Mouse (Mus musculus) midbrain, postnatal 0 days (tissue): Measurements from ENCODE around the gene Ldhd. TPM values are rescaled to one million over a fixed set of nuclear protein-coding genes. Genes with fewer than 3 reads are reported as not detected.

ENCODE experiments used
- ATAC-seq: fragments of 200-750 bp; cut with Nextera tagmentation; 2 replicates; pipeline ENCODE4 v1.8.0; 2017; ENCODE audit warnings: moderate number of reproducible peaks, mild to moderate bottlenecking, moderate TSS enrichment, moderate library complexity; ENCODE audit not compliant: low FRiP score
- DNase-seq: peaks from one replicate; pipeline ENCODE4 v3.0.0-alpha.2; 2015; ENCODE audit warnings: low spot score
- H3K27ac ChIP-seq: fragments of 300-500 bp; sonication (generic); 2 replicates; pipeline ENCODE4 v1.5.1; 2014; ENCODE audit warnings: low read depth, mild to moderate bottlenecking, low read length, mixed read lengths
- H3K27me3 ChIP-seq: fragments of 300-500 bp; sonication (generic); 2 replicates; pipeline ENCODE4 v1.6.1; 2014; ENCODE audit warnings: low read length, control low read depth, mixed read lengths; ENCODE audit not compliant: insufficient read depth
- H3K36me3 ChIP-seq: fragments of 300-500 bp; sonication (generic); 2 replicates; pipeline ENCODE4 v1.6.1; 2014; ENCODE audit warnings: low read length, control low read depth, mixed read lengths; ENCODE audit not compliant: insufficient read depth
- H3K4me1 ChIP-seq: fragments of 300-500 bp; sonication (generic); 2 replicates; pipeline ENCODE4 v1.6.1; 2014; ENCODE audit warnings: mild to moderate bottlenecking, control low read depth, antibody characterized with exemption, low read length, mixed read lengths; ENCODE audit not compliant: insufficient read depth
- H3K4me2 ChIP-seq: fragments of 300-500 bp; sonication (generic); 2 replicates; pipeline ENCODE4 v1.6.1; 2014; ENCODE audit warnings: low read depth, mild to moderate bottlenecking, low read length, mixed read lengths; ENCODE audit not compliant: poor library complexity, severe bottlenecking
- H3K4me3 ChIP-seq: fragments of 300-500 bp; sonication (generic); 2 replicates; pipeline ENCODE4 v1.5.1; 2014; ENCODE audit warnings: low read depth, mild to moderate bottlenecking, low read length, moderate library complexity
- H3K9ac ChIP-seq: fragments of 300-500 bp; sonication (generic); replicated peaks from 2 replicates; pipeline ENCODE4 v1.6.1; 2014; ENCODE audit warnings: mild to moderate bottlenecking, low read length, moderate library complexity, mixed read lengths; ENCODE audit not compliant: poor library complexity, severe bottlenecking
- H3K9me3 ChIP-seq: fragments of 300-500 bp; sonication (generic); 2 replicates; pipeline ENCODE4 v1.6.1; 2016; ENCODE audit warnings: low read length, control low read depth
- CTCF ChIP-seq: IDR thresholded peaks from 2 replicates; pipeline ENCODE4 v1.5.1; 2016; ENCODE audit warnings: antibody characterized with exemption, mild to moderate bottlenecking
- WGBS: fragments of 180-500 bp; shearing (Covaris S2); extraction: QIAGEN DNeasy Blood & Tissue Kit; methylation state at CpG from one replicate; pipeline ENCODE4 v1.1.7; 2014; 5-methylcytosine and 5-hydroxymethylcytosine counted together
- polyA plus RNA-seq: library from polyadenylated mRNA; unstranded; fragments of >200 nt; fragmentation: Nextera tagmentation; extraction: Ambion mirVana; gene quantifications from 2 replicates; pipeline ENCODE4 v1.2.1, GENCODE M21; 2015
- total RNA-seq: library from RNA; depleted of rRNA; stranded (reverse); fragments of >200 nt; gene quantifications from 2 replicates; pipeline ENCODE4 v1.2.3, GENCODE M21; 2014

Gene Ldhd
- total and polyA plus RNA-seq, 2 experiments from 2014 or later = 1.5 to 2.0 TPM

DNA sequence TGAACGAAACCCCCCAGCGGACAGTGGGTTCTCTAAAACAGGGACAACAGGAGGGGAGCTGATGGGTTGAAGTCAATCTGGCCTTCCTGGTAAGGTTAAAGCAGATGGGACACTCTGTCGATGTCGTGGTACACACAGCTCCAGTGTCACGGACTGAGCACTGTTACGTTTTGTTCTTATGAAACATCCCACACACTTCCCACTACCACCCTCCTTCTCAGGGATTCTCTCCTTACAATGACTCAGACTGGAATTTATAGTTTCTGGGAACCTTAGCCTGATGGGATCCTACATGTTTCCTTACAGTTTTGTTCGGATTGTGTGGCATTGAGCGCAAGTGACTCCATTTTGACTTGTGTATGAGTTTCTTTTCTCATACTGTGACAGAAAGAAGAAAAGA is 1.4 kb upstream of the Ldhd start:
- no peak overlapping the region for H3K4me3 ChIP-seq
- no peak for TF ChIP-seq CTCF
- 92% methylated on average over 8 of the region's 8 CpGs for WGBS
- no peak overlapping the region for H3K4me2 ChIP-seq
- no peak overlapping the region for H3K27ac ChIP-seq
- H3K36me3 ChIP-seq = no peaks in the 10 kb centered on the region; the same call in 1 of the 2 replicates
- ATAC-seq = no peak
- H3K27me3 ChIP-seq = no peaks in the 10 kb centered on the region
- no peak for DNase-seq
- H3K9ac ChIP-seq = no peak overlapping the region
- H3K9me3 ChIP-seq = no peaks in the 10 kb centered on the region
- H3K4me1 ChIP-seq = no peaks in the 10 kb centered on the region; the same call in 1 of the 2 replicates

DNA sequence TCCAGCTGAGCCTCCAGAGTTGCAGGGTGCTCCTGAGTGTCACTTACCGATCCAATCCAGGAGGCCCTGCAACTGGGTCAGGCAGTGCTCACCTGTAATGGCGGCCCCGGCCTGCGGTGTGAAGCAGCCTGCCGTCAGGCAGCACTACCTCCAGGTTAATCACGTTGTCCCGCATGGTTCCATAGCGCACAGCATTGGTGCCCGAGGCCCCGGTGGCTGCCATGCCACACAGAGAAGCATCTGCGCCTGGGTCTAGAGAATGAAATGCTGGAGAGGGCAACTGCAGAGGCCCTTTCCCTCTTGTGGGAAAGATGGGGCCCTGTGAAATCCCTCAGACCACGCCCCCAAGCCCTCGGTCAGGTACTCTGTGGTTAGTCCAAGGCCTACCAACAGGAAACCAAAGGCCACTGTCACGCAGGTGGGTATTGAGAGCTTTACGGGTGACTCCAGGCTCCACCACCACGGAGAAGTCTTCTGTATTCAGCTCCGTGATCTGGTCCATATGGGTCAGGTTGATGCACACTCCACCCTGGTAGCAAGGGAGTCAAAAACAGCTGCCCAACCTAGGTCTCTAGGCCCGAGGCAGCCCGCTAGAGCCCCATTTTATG is 1.2 kb downstream of the Ldhd start:
- Histone ChIP-seq H3K9me3 (no peaks in the 10 kb centered on the region), H3K4me3 (no peak overlapping the region), H3K4me2 (no peak overlapping the region), H3K27ac (no peak overlapping the region), H3K4me1 (no peaks in the 10 kb centered on the region; the same call in 1 of the 2 replicates), H3K9ac (no peak overlapping the region), H3K36me3 (peaks cover 3% of the 10 kb centered on the region), H3K27me3 (no peaks in the 10 kb centered on the region)
- no peak for TF ChIP-seq CTCF
- 93% methylated on average over 19 of the region's 19 CpGs for WGBS
- no peak for ATAC-seq
- DNase-seq = no peak

GRCm38 (mm10) chr8:111628401-111628800 is 1.8 kb downstream of the Ldhd start:
- DNase-seq (no peak), ATAC-seq (no peak)
- Histone ChIP-seq H3K4me1 (no peaks in the 10 kb centered on the region; the same call in 1 of the 2 replicates), H3K4me2 (no peak overlapping the region), H3K27me3 (no peaks in the 10 kb centered on the region), H3K36me3 (peaks cover 5% of the 10 kb centered on the region), H3K27ac (no peak overlapping the region), H3K4me3 (no peak overlapping the region), H3K9me3 (no peaks in the 10 kb centered on the region), H3K9ac (no peak overlapping the region)
- TF ChIP-seq CTCF = no peak
- 95% methylated on average over 12 of the region's 12 CpGs for WGBS

DNA sequence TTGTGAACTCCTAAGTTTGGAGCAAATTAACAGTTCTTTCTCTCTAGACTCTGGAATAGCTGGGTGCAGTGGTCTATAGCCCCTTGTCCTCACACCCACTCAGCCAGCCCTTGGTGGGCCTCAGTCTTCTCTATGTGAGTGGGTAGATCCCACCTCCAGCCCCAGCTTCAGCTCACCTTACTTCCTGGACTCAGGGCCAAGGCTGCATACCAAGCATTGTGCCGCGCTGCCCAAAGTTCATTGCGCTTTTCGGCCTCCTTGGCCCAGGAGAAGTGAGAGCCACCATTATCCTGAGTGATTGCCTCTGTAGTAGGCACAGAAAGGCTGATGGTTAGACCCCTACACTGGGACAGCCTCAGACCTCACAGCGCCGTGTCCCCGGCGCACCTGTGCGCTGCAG is 2.3 kb downstream of the Ldhd start:
- no peak for TF ChIP-seq CTCF
- no peaks in the 10 kb centered on the region for H3K9me3 ChIP-seq
- no peak overlapping the region for H3K4me2 ChIP-seq
- DNase-seq = no peak
- no peak for ATAC-seq
- H3K36me3 ChIP-seq = peaks cover 5% of the 10 kb centered on the region
- no peak overlapping the region for H3K9ac ChIP-seq
- WGBS = 95% methylated on average over 9 of the region's 9 CpGs
- H3K4me1 ChIP-seq = no peaks in the 10 kb centered on the region; the same call in 1 of the 2 replicates
- H3K27me3 ChIP-seq = no peaks in the 10 kb centered on the region
- H3K4me3 ChIP-seq = no peak overlapping the region
- no peak overlapping the region for H3K27ac ChIP-seq

DNA sequence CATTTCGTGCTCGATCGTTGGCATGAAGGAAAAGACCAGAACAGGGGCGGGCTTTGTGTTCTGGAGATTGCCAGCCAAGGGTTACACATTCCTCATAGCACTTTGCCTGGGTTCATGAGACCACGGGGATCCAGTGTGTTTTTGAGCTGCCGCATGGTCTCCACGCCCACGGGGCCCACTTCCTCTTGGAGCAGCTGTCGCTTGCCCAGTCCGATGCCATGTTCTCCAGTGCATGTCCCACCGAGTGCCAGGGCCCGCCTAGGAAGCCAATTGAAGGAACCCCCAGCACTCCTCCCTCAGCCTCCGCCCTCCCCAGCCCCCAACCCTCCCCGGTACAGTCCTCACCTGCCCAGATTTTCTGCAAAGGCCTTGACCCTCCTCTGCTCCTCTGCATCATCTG is 3.2 kb downstream of the Ldhd start:
- no peaks in the 10 kb centered on the region; the same call in 1 of the 2 replicates for H3K4me1 ChIP-seq
- no peak overlapping the region for H3K4me2 ChIP-seq
- H3K27me3 ChIP-seq = no peaks in the 10 kb centered on the region
- no peak overlapping the region for H3K27ac ChIP-seq
- H3K36me3 ChIP-seq = peaks cover 6% of the 10 kb centered on the region
- TF ChIP-seq CTCF = no peak
- DNase-seq (no peak), ATAC-seq (no peak)
- no peaks in the 10 kb centered on the region for H3K9me3 ChIP-seq
- 88% methylated on average over 14 of the region's 14 CpGs for WGBS
- H3K4me3 ChIP-seq = no peak overlapping the region
- H3K9ac ChIP-seq = no peak overlapping the region

- Histone ChIP-seq H3K9ac (no peak overlapping the region), H3K36me3 (peaks cover 11% of the 10 kb centered on the region), H3K4me1 (no peaks in the 10 kb centered on the region; the same call in 1 of the 2 replicates), H3K27ac (no peak overlapping the region), H3K4me2 (no peak overlapping the region), H3K27me3 (no peaks in the 10 kb centered on the region), H3K4me3 (no peak overlapping the region), H3K9me3 (no peaks in the 10 kb centered on the region)
- TF ChIP-seq CTCF = no peak
- ATAC-seq (no peak), DNase-seq (no peak)
- 78% methylated on average over 8 of the region's 8 CpGs for WGBS
Measured at GRCm38 (mm10) chr8:111626528-111626820, 3.7 kb downstream of the Ldhd start.
